Mouse (Mus musculus): ENCODE data around the gene Dram2. TPM values are rescaled to one million over a fixed set of nuclear protein-coding genes. Genes with fewer than 3 reads are reported as not detected.

Dram2 gene
- polyA plus RNA-seq, 2 experiments = 41.8 to 51.7 TPM

GRCm38 (mm10) chr3:106547924-106548539, 434 bp downstream of the Dram2 start:
- Histone ChIP-seq H3K9ac (ENCODE audit: low read depth, low read length, severe bottlenecking) (peak overlapping the region; percentile 91), H3K4me1 (ENCODE audit: control insufficient read depth, insufficient read depth, low read length) (peaks cover 7% of the 10 kb centered on the region), H3K27ac (replicated peaks; ENCODE audit: low read depth, low read length) (peak overlapping the region; percentile 97), H3K36me3 (ENCODE audit: control insufficient read depth, insufficient read depth, low read length) (peaks cover 4% of the 10 kb centered on the region; the same call in 1 of the 2 replicates), H3K9me3 (ENCODE audit: control insufficient read depth, low read length) (no peaks in the 10 kb centered on the region), H3K27me3 (ENCODE audit: control insufficient read depth, insufficient read depth, low read length) (no peaks in the 10 kb centered on the region), H3K4me3 (replicated peaks; ENCODE audit: low read length) (peak overlapping the region; percentile 87), H3K4me2 (replicated peaks; ENCODE audit: low read depth, low read length, severe bottlenecking) (peak overlapping the region; percentile 52)
- no peak for TF ChIP-seq POLR2A (IDR thresholded peaks at IDR 0.05; ENCODE audit: borderline replicate concordance, extremely low read depth, insufficient read depth, insufficient read length)
- ATAC-seq (ENCODE audit: low FRiP score, low read depth) (peak; percentile 13; the same call in 1 of the 2 replicates), DNase-seq (ENCODE audit: low spot score) (peak; percentile 43)
- 2% methylated on average over 19 of the region's 27 CpGs for WGBS

DNA sequence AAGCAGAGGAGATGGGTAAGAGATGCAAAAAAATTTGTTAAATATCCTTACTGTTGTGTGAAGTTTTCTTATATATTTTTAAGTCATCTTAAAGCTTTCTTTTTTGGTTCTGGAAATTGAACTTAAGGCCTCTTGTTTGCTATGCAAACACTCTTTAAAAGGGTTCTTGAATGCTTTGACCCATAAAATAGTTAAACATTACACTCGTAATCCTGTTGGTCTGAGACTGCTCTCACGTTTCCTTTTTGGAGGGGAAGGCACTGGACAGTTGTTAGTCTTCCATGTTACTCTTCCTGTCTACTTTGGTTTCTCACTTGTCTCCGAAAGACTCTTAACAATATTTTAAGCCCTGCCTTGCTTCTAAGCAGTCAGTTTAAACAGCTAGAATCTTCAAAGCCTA, 1.4 kb downstream of the Dram2 start:
- Histone ChIP-seq H3K4me1 (ENCODE audit: control insufficient read depth, insufficient read depth, low read length) (peaks cover 7% of the 10 kb centered on the region), H3K27ac (replicated peaks; ENCODE audit: low read depth, low read length) (no peak overlapping the region), H3K9me3 (ENCODE audit: control insufficient read depth, low read length) (no peaks in the 10 kb centered on the region), H3K4me2 (replicated peaks; ENCODE audit: low read depth, low read length, severe bottlenecking) (no peak overlapping the region), H3K4me3 (replicated peaks; ENCODE audit: low read length) (no peak overlapping the region), H3K27me3 (ENCODE audit: control insufficient read depth, insufficient read depth, low read length) (no peaks in the 10 kb centered on the region), H3K9ac (ENCODE audit: low read depth, low read length, severe bottlenecking) (no peak overlapping the region), H3K36me3 (ENCODE audit: control insufficient read depth, insufficient read depth, low read length) (peaks cover 11% of the 10 kb centered on the region)
- no peak for ATAC-seq (ENCODE audit: low FRiP score, low read depth)
- TF ChIP-seq POLR2A (IDR thresholded peaks at IDR 0.05; ENCODE audit: borderline replicate concordance, extremely low read depth, insufficient read depth, insufficient read length) = no peak
- 37% methylated on average over 3 of the region's 3 CpGs for WGBS
- DNase-seq (ENCODE audit: low spot score) = no peak

GRCm38 (mm10) chr3:106553411-106553810, 5.8 kb downstream of the Dram2 start:
- H3K9ac ChIP-seq (ENCODE audit: low read depth, low read length, severe bottlenecking) = no peak overlapping the region
- TF ChIP-seq POLR2A (IDR thresholded peaks at IDR 0.05; ENCODE audit: borderline replicate concordance, extremely low read depth, insufficient read depth, insufficient read length) = no peak
- H3K27ac ChIP-seq (replicated peaks; ENCODE audit: low read depth, low read length) = no peak overlapping the region
- 92% methylated on average over 5 of the region's 5 CpGs for WGBS
- no peaks in the 10 kb centered on the region for H3K9me3 ChIP-seq (ENCODE audit: control insufficient read depth, low read length)
- no peak overlapping the region for H3K4me2 ChIP-seq (replicated peaks; ENCODE audit: low read depth, low read length, severe bottlenecking)
- H3K4me3 ChIP-seq (replicated peaks; ENCODE audit: low read length) = no peak overlapping the region
- H3K27me3 ChIP-seq (ENCODE audit: control insufficient read depth, insufficient read depth, low read length) = no peaks in the 10 kb centered on the region
- peaks cover 32% of the 10 kb centered on the region for H3K36me3 ChIP-seq (ENCODE audit: control insufficient read depth, insufficient read depth, low read length)
- no peak for ATAC-seq (ENCODE audit: low FRiP score, low read depth)
- no peak for DNase-seq (ENCODE audit: low spot score)
- no peaks in the 10 kb centered on the region for H3K4me1 ChIP-seq (ENCODE audit: control insufficient read depth, insufficient read depth, low read length)

- no peak overlapping the region for H3K4me2 ChIP-seq (replicated peaks; ENCODE audit: low read depth, low read length, severe bottlenecking)
- no peak for TF ChIP-seq POLR2A (IDR thresholded peaks at IDR 0.05; ENCODE audit: borderline replicate concordance, extremely low read depth, insufficient read depth, insufficient read length)
- no peak overlapping the region for H3K27ac ChIP-seq (replicated peaks; ENCODE audit: low read depth, low read length)
- H3K36me3 ChIP-seq (ENCODE audit: control insufficient read depth, insufficient read depth, low read length) = peaks cover 32% of the 10 kb centered on the region
- H3K9me3 ChIP-seq (ENCODE audit: control insufficient read depth, low read length) = no peaks in the 10 kb centered on the region
- H3K9ac ChIP-seq (ENCODE audit: low read depth, low read length, severe bottlenecking) = no peak overlapping the region
- H3K4me3 ChIP-seq (replicated peaks; ENCODE audit: low read length) = no peak overlapping the region
- 88% methylated on average over 3 of the region's 3 CpGs for WGBS
- no peak for DNase-seq (ENCODE audit: low spot score)
- no peaks in the 10 kb centered on the region for H3K4me1 ChIP-seq (ENCODE audit: control insufficient read depth, insufficient read depth, low read length)
- no peak for ATAC-seq (ENCODE audit: low FRiP score, low read depth)
- no peaks in the 10 kb centered on the region for H3K27me3 ChIP-seq (ENCODE audit: control insufficient read depth, insufficient read depth, low read length)
Measured at GRCm38 (mm10) chr3:106555743-106556250, 8.2 kb downstream of the Dram2 start.

DNA sequence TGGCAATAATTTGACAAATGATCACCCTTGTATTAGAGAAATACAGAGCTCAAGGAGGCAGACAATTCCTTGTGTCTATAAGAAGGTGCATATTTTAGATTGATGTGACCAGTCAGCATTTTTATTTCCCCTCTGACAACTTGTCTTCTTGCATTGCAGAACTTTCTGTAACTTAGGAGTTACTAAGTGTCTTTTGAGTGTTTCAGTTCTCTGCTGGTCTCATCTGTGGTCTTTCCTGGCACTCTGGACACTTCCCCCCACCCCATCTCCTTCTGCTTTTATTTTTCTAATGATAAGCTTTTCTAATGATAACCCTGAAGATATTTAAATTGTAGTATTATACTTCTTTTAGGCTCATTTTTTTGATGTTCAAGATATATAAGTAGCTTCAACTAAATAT, 10.7 kb downstream of the Dram2 start:
- peaks cover 33% of the 10 kb centered on the region for H3K36me3 ChIP-seq (ENCODE audit: control insufficient read depth, insufficient read depth, low read length)
- DNase-seq (ENCODE audit: low spot score) = no peak
- no peaks in the 10 kb centered on the region for H3K27me3 ChIP-seq (ENCODE audit: control insufficient read depth, insufficient read depth, low read length)
- H3K4me3 ChIP-seq (replicated peaks; ENCODE audit: low read length) = no peak overlapping the region
- H3K9ac ChIP-seq (ENCODE audit: low read depth, low read length, severe bottlenecking) = no peak overlapping the region
- ATAC-seq (ENCODE audit: low FRiP score, low read depth) = no peak
- no peaks in the 10 kb centered on the region for H3K9me3 ChIP-seq (ENCODE audit: control insufficient read depth, low read length)
- H3K4me1 ChIP-seq (ENCODE audit: control insufficient read depth, insufficient read depth, low read length) = no peaks in the 10 kb centered on the region
- TF ChIP-seq POLR2A (IDR thresholded peaks at IDR 0.05; ENCODE audit: borderline replicate concordance, extremely low read depth, insufficient read depth, insufficient read length) = no peak
- no peak overlapping the region for H3K27ac ChIP-seq (replicated peaks; ENCODE audit: low read depth, low read length)
- H3K4me2 ChIP-seq (replicated peaks; ENCODE audit: low read depth, low read length, severe bottlenecking) = no peak overlapping the region

Measured in limb, embryonic 14.5 days (tissue).